Mouse (Mus musculus) forebrain, embryonic 12.5 days (tissue): ENCODE measurements at regions not wholly inside any gene's neighbourhood (a gene's known extent, or its start where the extent isn't known, plus 50 kb on each side); places are given as distances from the start of the nearest gene placed in this dataset.

Source experiments
- ATAC-seq: fragments of 200-750 bp; cut with Nextera tagmentation; 2 replicates; pipeline ENCODE4 v1.8.0; 2017; ENCODE audit warnings: moderate TSS enrichment; ENCODE audit not compliant: low FRiP score
- H3K27ac ChIP-seq: fragments of 300-500 bp; sonication (generic); 2 replicates; pipeline ENCODE4 v1.5.1; 2016; ENCODE audit warnings: mild to moderate bottlenecking
- H3K27me3 ChIP-seq: fragments of 300-500 bp; sonication (generic); 2 replicates; pipeline ENCODE4 v1.6.1; 2016; ENCODE audit warnings: mild to moderate bottlenecking
- H3K36me3 ChIP-seq: fragments of 300-500 bp; sonication (generic); replicated peaks from 2 replicates; pipeline ENCODE4 v1.6.1; 2016; ENCODE audit warnings: mild to moderate bottlenecking
- H3K4me1 ChIP-seq: fragments of 300-500 bp; sonication (generic); 2 replicates; pipeline ENCODE4 v1.6.1; 2016
- H3K4me2 ChIP-seq: fragments of 300-500 bp; sonication (generic); 2 replicates; pipeline ENCODE4 v1.6.1; 2016; ENCODE audit warnings: mild to moderate bottlenecking, moderate library complexity
- H3K4me3 ChIP-seq: fragments of 300-500 bp; sonication (generic); replicated peaks from 2 replicates; pipeline ENCODE4 v1.5.1; 2016; ENCODE audit warnings: mild to moderate bottlenecking
- H3K9ac ChIP-seq: fragments of 300-500 bp; sonication (generic); 2 replicates; pipeline ENCODE4 v1.6.1; 2016; ENCODE audit warnings: mild to moderate bottlenecking
- H3K9me3 ChIP-seq: fragments of 300-500 bp; sonication (generic); 2 replicates; pipeline ENCODE4 v1.6.1; 2016
- WGBS: fragments of 180-500 bp; shearing (Covaris S2); methylation state at CpG from one replicate; pipeline ENCODE4 v1.1.7; 2016; 5-methylcytosine and 5-hydroxymethylcytosine counted together

DNA sequence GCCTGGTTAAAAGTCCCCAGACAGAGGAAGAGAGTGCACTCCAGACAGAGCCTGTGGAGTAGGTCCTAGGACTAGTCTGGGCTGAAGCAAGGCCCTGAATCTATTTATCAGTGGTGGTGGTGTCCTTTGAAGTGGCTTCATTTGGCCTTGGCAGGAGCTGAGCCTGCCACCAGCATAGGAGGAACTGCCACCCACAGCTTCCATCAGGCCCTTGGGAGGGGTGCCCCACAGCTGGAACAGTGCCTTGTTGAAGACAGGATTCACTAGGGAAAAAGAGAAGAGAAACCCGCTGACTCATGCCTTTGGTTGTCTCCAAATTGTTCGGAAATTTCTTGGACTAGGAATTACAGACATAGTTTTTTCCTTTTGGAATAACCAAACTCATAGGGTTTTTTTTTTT is 574.6 kb downstream of the Gsdmc2 start:
- Histone ChIP-seq H3K9me3 (no peaks in the 10 kb centered on the region), H3K9ac (no peak overlapping the region), H3K36me3 (no peaks in the 10 kb centered on the region), H3K27ac (no peak overlapping the region), H3K4me3 (no peak overlapping the region), H3K4me2 (no peak overlapping the region), H3K4me1 (no peaks in the 10 kb centered on the region), H3K27me3 (no peaks in the 10 kb centered on the region)
- WGBS = 91% methylated on average over 2 of the region's 2 CpGs
- ATAC-seq = no peak

GRCm38 (mm10) chr15:63265845-63266244 is 579.1 kb downstream of the Gsdmc2 start:
- H3K27ac ChIP-seq = no peak overlapping the region
- ATAC-seq = no peak
- 100% methylated on average over 1 of the region's 1 CpGs for WGBS
- no peaks in the 10 kb centered on the region for H3K9me3 ChIP-seq
- H3K4me1 ChIP-seq = no peaks in the 10 kb centered on the region
- H3K9ac ChIP-seq = no peak overlapping the region
- no peak overlapping the region for H3K4me3 ChIP-seq
- no peaks in the 10 kb centered on the region for H3K36me3 ChIP-seq
- no peaks in the 10 kb centered on the region for H3K27me3 ChIP-seq
- H3K4me2 ChIP-seq = no peak overlapping the region

DNA sequence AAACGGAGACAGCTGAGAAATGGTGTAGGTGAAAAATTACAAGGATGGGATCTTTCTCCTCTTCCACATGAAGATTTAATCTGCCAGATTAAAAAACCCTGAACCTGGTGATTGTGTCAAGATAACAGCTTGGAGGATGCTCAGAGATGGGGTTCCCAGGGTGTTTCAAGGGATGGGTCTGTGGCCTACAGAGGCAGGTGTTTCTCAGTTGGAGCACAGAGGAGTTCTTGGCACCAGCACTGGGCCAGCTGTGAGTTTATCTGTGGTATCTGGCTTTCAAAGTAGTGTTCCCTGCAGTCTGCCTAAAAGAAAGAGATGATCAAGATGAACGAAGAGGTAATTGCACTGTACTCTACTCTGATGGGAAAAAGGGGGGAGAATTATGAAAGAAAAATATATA is 589.2 kb downstream of the Gsdmc2 start:
- Histone ChIP-seq H3K4me3 (no peak overlapping the region), H3K4me2 (no peak overlapping the region), H3K4me1 (no peaks in the 10 kb centered on the region), H3K9me3 (no peaks in the 10 kb centered on the region), H3K27me3 (no peaks in the 10 kb centered on the region), H3K27ac (no peak overlapping the region), H3K9ac (no peak overlapping the region), H3K36me3 (no peaks in the 10 kb centered on the region)
- ATAC-seq = no peak
- 91% methylated on average over 2 of the region's 2 CpGs for WGBS

DNA sequence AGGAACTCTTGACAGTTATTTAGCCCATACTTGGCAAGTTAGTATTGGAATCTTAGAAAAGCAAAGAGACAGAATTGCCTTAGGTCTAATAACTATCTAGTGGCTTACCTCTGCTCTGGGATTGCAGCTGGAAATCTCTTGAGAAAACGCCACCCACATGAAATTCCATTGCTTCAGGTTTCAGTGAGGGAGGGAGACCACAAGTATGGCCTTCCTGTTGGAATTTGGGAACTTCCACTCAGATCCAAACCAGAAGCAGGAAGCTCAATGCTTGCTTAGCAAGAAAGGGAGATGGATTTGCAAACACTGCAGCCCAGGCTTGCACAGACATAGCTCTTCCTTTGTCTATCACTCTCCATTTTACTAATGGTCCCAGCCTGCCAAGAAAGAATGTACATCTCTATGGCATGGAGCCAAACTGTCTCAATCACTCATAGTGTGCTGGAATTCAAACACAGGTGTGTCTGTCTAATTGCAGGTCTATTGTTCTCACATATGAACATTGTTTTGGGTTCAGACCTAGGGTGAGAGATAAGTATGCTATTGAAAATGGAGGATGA is 592.1 kb downstream of the Gsdmc2 start:
- no peak for ATAC-seq
- H3K27me3 ChIP-seq = no peaks in the 10 kb centered on the region
- no peaks in the 10 kb centered on the region for H3K9me3 ChIP-seq
- no peaks in the 10 kb centered on the region for H3K4me1 ChIP-seq
- H3K4me2 ChIP-seq = no peak overlapping the region
- H3K36me3 ChIP-seq = no peaks in the 10 kb centered on the region
- no peak overlapping the region for H3K4me3 ChIP-seq
- 64% methylated on average over 1 of the region's 1 CpGs for WGBS
- H3K27ac ChIP-seq = no peak overlapping the region
- H3K9ac ChIP-seq = no peak overlapping the region

DNA sequence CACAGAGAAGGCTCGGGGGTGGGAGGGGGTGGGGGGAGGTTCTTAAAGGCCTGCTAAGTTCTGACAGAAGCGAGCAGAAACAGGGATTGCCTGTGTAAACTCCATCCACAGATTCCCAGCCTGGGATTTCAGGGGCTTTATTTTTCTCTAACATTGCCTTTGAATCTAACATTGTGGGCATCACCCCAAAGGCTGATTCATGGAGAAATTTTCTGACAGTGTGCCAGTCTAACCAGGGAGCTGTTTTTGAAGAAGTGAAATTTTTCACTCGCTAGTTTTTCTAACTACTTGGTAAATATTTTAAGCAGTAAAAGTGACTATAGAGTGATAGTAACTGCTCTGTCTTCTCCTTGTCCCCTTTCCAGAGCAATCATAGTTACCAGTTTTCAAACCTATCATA is 606.4 kb downstream of the Gsdmc2 start:
- Histone ChIP-seq H3K36me3 (no peaks in the 10 kb centered on the region), H3K4me2 (no peak overlapping the region), H3K9ac (no peak overlapping the region), H3K4me3 (no peak overlapping the region), H3K4me1 (no peaks in the 10 kb centered on the region), H3K9me3 (no peaks in the 10 kb centered on the region), H3K27ac (no peak overlapping the region), H3K27me3 (no peaks in the 10 kb centered on the region)
- WGBS = 83% methylated on average over 3 of the region's 3 CpGs
- no peak for ATAC-seq

GRCm38 (mm10) chr15:63218393-63219060 is 626.5 kb downstream of the Gsdmc2 start:
- H3K4me3 ChIP-seq = no peak overlapping the region
- 66% methylated on average over 2 of the region's 2 CpGs for WGBS
- H3K27ac ChIP-seq = no peak overlapping the region
- no peaks in the 10 kb centered on the region for H3K9me3 ChIP-seq
- no peak overlapping the region for H3K4me2 ChIP-seq
- no peaks in the 10 kb centered on the region for H3K4me1 ChIP-seq
- H3K9ac ChIP-seq = no peak overlapping the region
- ATAC-seq = no peak
- no peaks in the 10 kb centered on the region for H3K36me3 ChIP-seq
- no peaks in the 10 kb centered on the region for H3K27me3 ChIP-seq

DNA sequence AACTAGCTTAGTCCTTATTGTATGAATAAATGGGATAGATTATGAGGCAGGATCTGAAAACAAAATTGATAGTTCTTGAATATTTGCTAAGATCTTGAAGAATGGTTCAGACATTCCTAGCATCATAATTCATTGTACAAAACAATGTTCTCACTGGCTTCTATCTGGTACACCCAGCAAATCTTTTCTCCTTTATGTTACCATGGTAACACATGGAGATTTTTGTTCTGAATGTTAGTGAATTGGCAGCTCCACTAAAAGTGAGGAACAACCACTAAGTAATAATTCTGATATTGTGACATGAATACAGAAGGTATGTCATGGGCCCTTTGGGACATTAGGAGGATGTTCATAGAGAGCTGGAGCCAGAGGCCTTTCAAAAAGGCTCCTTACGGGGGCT is 639.8 kb downstream of the Gsdmc2 start:
- H3K27ac ChIP-seq = no peak overlapping the region
- H3K4me2 ChIP-seq = no peak overlapping the region
- no peaks in the 10 kb centered on the region for H3K4me1 ChIP-seq
- no peaks in the 10 kb centered on the region for H3K9me3 ChIP-seq
- H3K9ac ChIP-seq = no peak overlapping the region
- H3K27me3 ChIP-seq = no peaks in the 10 kb centered on the region
- no peaks in the 10 kb centered on the region for H3K36me3 ChIP-seq
- no peak for ATAC-seq
- no peak overlapping the region for H3K4me3 ChIP-seq
- 76% methylated on average over 1 of the region's 1 CpGs for WGBS

- Histone ChIP-seq H3K4me1 (no peaks in the 10 kb centered on the region), H3K27ac (no peak overlapping the region), H3K36me3 (no peaks in the 10 kb centered on the region), H3K4me2 (no peak overlapping the region), H3K27me3 (no peaks in the 10 kb centered on the region), H3K9ac (no peak overlapping the region), H3K4me3 (no peak overlapping the region), H3K9me3 (no peaks in the 10 kb centered on the region)
- no peak for ATAC-seq
- WGBS = 87% methylated on average over 2 of the region's 2 CpGs
Measured at GRCm38 (mm10) chr15:63195031-63195430, 649.9 kb downstream of the Gsdmc2 start.

DNA sequence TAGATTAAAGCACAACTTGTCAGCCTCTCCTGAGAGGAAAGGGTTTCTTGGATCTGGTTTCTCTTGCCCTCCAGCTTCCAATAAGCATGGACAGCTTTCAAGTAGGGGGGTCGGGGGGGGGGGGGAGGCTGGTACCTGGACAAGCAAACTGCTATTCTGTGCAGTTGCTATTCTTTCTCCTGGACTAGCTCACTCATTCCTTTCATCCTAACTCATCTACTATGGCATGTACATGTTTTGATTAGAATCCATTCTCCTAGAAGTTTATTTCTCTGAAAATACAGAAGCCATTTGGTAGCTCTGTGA is 650.5 kb downstream of the Gsdmc2 start:
- Histone ChIP-seq H3K9me3 (no peaks in the 10 kb centered on the region), H3K4me1 (no peaks in the 10 kb centered on the region), H3K27ac (no peak overlapping the region), H3K27me3 (no peaks in the 10 kb centered on the region), H3K4me3 (no peak overlapping the region), H3K4me2 (no peak overlapping the region), H3K36me3 (no peaks in the 10 kb centered on the region), H3K9ac (no peak overlapping the region)
- 20% methylated on average over 1 of the region's 1 CpGs for WGBS
- no peak for ATAC-seq

DNA sequence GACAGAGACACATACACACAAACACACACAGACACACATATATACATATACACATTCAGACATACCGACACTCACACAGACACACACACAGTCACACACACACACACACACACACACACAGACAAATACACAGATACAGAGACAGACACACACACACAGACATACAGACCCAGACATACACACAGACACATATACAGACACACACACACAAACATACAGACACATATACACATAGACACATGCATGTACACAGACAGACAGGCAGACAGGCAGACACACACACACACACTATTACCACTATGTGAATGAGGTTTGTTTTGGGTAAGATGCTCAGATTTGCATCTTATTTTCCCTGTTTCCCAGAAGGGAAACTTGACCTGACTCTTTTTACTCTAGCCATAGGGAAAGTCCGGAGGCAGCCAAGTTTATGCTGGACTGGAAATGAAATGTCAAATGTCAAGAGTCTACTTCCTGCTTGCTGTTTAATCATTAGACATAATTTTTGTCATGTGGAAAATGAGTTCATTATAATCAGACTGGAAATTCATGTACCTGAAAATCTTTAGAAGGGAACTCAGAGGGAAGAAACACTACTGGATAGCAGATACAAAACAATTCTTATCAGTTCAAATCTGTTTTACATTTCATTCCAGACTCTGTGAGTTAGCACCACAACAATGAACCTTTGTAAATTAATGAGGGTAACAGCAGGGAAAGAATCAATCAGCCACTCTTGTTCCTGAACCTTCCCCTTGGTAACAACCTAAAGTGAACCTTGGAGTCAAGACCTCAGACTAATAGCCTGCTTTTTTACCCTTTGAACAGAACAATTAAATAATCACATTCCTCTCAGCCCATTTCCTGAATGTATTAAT is 651.1 kb downstream of the Gsdmc2 start:
- H3K9ac ChIP-seq = no peak overlapping the region
- no peaks in the 10 kb centered on the region for H3K27me3 ChIP-seq
- H3K27ac ChIP-seq = no peak overlapping the region
- no peak overlapping the region for H3K4me2 ChIP-seq
- no peaks in the 10 kb centered on the region for H3K9me3 ChIP-seq
- ATAC-seq = no peak
- H3K36me3 ChIP-seq = no peaks in the 10 kb centered on the region
- no peak overlapping the region for H3K4me3 ChIP-seq
- WGBS = 64% methylated on average over 2 of the region's 2 CpGs
- H3K4me1 ChIP-seq = no peaks in the 10 kb centered on the region

DNA sequence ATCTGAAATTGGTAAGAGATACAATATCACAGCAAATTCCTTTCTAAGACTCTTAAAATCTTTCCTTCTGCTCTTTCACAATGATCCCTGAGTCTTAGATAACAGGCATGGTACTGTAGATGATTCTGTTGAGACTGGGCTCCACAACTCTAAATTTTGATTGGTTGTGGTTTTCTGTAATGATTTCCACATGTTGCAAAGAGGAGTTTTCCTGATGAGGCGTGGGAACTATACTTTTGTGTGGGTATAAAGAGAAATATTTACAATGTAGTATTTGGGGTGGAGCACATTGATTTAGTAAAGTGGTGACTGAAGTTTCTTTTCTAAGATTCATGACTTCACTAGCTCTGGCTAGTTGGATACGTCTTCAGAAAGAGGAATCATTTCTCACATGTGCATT is 653.2 kb downstream of the Gsdmc2 start:
- no peak for ATAC-seq

DNA sequence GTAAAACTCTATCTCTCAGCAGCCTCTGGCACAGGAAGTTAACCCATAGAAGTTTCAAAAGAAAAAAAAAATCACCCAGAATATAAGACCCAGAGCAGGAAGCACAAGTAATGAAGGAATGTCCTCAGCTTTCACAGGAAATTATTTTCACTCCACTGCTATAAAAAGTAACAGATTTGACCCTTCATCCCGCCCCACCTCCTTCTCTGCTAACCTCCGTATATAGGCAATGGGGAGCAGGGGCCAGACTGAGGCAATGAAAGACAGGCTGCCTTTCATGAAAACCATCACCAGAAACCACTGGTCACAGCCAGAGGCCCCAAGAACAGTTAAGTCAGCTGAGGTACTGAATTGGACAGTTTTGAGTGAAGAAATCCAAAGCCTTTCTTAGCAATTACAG is 654.9 kb downstream of the Gsdmc2 start:
- H3K4me3 ChIP-seq = no peak overlapping the region
- H3K9ac ChIP-seq = no peak overlapping the region
- H3K27me3 ChIP-seq = no peaks in the 10 kb centered on the region
- no peaks in the 10 kb centered on the region for H3K36me3 ChIP-seq
- H3K4me1 ChIP-seq = no peaks in the 10 kb centered on the region
- H3K4me2 ChIP-seq = no peak overlapping the region
- H3K27ac ChIP-seq = no peak overlapping the region
- ATAC-seq = no peak
- 57% methylated on average over 2 of the region's 2 CpGs for WGBS
- no peaks in the 10 kb centered on the region for H3K9me3 ChIP-seq

More for the DNA sequence above, 653.2 kb downstream of the Gsdmc2 start:
- H3K27me3 ChIP-seq = no peaks in the 10 kb centered on the region
- H3K4me2 ChIP-seq = no peak overlapping the region
- no peak overlapping the region for H3K4me3 ChIP-seq
- WGBS = 88% methylated on average over 2 of the region's 2 CpGs
- no peak overlapping the region for H3K27ac ChIP-seq
- no peaks in the 10 kb centered on the region for H3K9me3 ChIP-seq
- no peaks in the 10 kb centered on the region for H3K4me1 ChIP-seq
- no peaks in the 10 kb centered on the region for H3K36me3 ChIP-seq
- no peak overlapping the region for H3K9ac ChIP-seq

DNA sequence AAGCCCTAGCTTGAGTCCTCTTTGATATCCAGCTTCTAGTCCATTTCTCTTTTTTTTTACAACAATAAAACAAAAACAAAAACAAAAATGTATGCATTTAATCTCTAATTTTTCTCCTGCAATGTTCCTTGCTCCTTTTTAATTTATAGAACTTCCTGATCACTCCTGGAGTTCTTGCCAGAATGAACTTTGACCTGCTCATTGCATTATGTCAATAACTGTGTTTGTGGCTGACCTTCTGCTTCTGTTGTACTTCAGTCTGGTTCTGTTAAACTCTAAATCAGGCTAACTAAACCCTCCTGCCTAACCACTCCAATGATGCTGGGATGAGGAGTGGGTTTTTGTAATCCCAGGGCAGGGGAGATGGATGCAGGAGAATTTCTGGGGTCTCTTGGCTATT is 674.0 kb downstream of the Gsdmc2 start:
- H3K27ac ChIP-seq = no peak overlapping the region
- no peak for ATAC-seq
- H3K27me3 ChIP-seq = no peaks in the 10 kb centered on the region
- H3K4me2 ChIP-seq = no peak overlapping the region
- H3K4me3 ChIP-seq = no peak overlapping the region
- H3K9ac ChIP-seq = no peak overlapping the region
- H3K36me3 ChIP-seq = no peaks in the 10 kb centered on the region
- no peaks in the 10 kb centered on the region for H3K4me1 ChIP-seq
- H3K9me3 ChIP-seq = no peaks in the 10 kb centered on the region
